Mouse (Mus musculus): ENCODE results near the gene Fcgr3. TPM values are rescaled to one million over a fixed set of nuclear protein-coding genes. Genes with fewer than 3 reads are reported as not detected.
A peak's percentile ranks its signal among the peaks of the same experiment; 100 is the strongest.

The Fcgr3 gene
- polyA plus RNA-seq, 1 experiment from 2014 or later, result 4.3 TPM

- no peak for ATAC-seq (replicated peaks; ENCODE audit: low FRiP score)
- Histone ChIP-seq H3K27me3 (ENCODE audit: control insufficient read depth, insufficient read depth, low read length) (no peaks in the 10 kb centered on the region), H3K9me3 (ENCODE audit: control insufficient read depth, low read length) (no peaks in the 10 kb centered on the region), H3K27ac (ENCODE audit: low read depth, low read length) (no peak overlapping the region), H3K4me1 (replicated peaks; ENCODE audit: control insufficient read depth, insufficient read depth, low read length) (no peaks in the 10 kb centered on the region), H3K9ac (ENCODE audit: low read length) (no peak overlapping the region), H3K4me3 (ENCODE audit: low read depth, low read length) (no peak overlapping the region), H3K36me3 (ENCODE audit: control insufficient read depth, insufficient read depth, low read length) (no peaks in the 10 kb centered on the region), H3K4me2 (ENCODE audit: low read depth, low read length, severe bottlenecking) (no peak overlapping the region)
- no peak for DNase-seq (ENCODE audit: low spot score)
- 92% methylated on average over 7 of the region's 7 CpGs for WGBS
These were observed 14.0 kb downstream of the Fcgr3 start for GRCm38 (mm10) chr1:171050774-171051173.

- Histone ChIP-seq H3K36me3 (ENCODE audit: control insufficient read depth, insufficient read depth, low read length) (no peaks in the 10 kb centered on the region), H3K9me3 (ENCODE audit: control insufficient read depth, low read length) (no peaks in the 10 kb centered on the region), H3K27ac (ENCODE audit: low read depth, low read length) (no peak overlapping the region), H3K4me2 (ENCODE audit: low read depth, low read length, severe bottlenecking) (no peak overlapping the region), H3K4me1 (replicated peaks; ENCODE audit: control insufficient read depth, insufficient read depth, low read length) (no peaks in the 10 kb centered on the region), H3K9ac (ENCODE audit: low read length) (no peak overlapping the region), H3K27me3 (ENCODE audit: control insufficient read depth, insufficient read depth, low read length) (no peaks in the 10 kb centered on the region), H3K4me3 (ENCODE audit: low read depth, low read length) (no peak overlapping the region)
- no peak for DNase-seq (ENCODE audit: low spot score)
- WGBS, result 50% methylated on average over 10 of the region's 10 CpGs
- ATAC-seq (replicated peaks; ENCODE audit: low FRiP score), result no peak
These were observed 15.5 kb downstream of the Fcgr3 start for GRCm38 (mm10) chr1:171049263-171049662.

GRCm38 (mm10) chr1:171046501-171046900 lies 18.2 kb downstream of the Fcgr3 start:
- Histone ChIP-seq H3K27ac (ENCODE audit: low read depth, low read length) (no peak overlapping the region), H3K9ac (ENCODE audit: low read length) (no peak overlapping the region), H3K4me1 (replicated peaks; ENCODE audit: control insufficient read depth, insufficient read depth, low read length) (no peaks in the 10 kb centered on the region), H3K9me3 (ENCODE audit: control insufficient read depth, low read length) (no peaks in the 10 kb centered on the region), H3K27me3 (ENCODE audit: control insufficient read depth, insufficient read depth, low read length) (no peaks in the 10 kb centered on the region), H3K36me3 (ENCODE audit: control insufficient read depth, insufficient read depth, low read length) (no peaks in the 10 kb centered on the region), H3K4me3 (ENCODE audit: low read depth, low read length) (no peak overlapping the region), H3K4me2 (ENCODE audit: low read depth, low read length, severe bottlenecking) (no peak overlapping the region)
- WGBS, result 71% methylated on average over 3 of the region's 3 CpGs
- DNase-seq (ENCODE audit: low spot score) (no peak), ATAC-seq (replicated peaks; ENCODE audit: low FRiP score) (no peak)

- DNase-seq (ENCODE audit: low spot score) (no peak), ATAC-seq (replicated peaks; ENCODE audit: low FRiP score) (peak; percentile 28)
- no peaks in the 10 kb centered on the region for H3K36me3 ChIP-seq (ENCODE audit: control insufficient read depth, insufficient read depth, low read length)
- no peaks in the 10 kb centered on the region for H3K27me3 ChIP-seq (ENCODE audit: control insufficient read depth, insufficient read depth, low read length)
- peak overlapping the region; percentile 52; the same call in 1 of the 2 replicates for H3K4me2 ChIP-seq (ENCODE audit: low read depth, low read length, severe bottlenecking)
- no peaks in the 10 kb centered on the region for H3K9me3 ChIP-seq (ENCODE audit: control insufficient read depth, low read length)
- H3K4me1 ChIP-seq (replicated peaks; ENCODE audit: control insufficient read depth, insufficient read depth, low read length), result no peaks in the 10 kb centered on the region
- H3K4me3 ChIP-seq (ENCODE audit: low read depth, low read length), result peak overlapping the region; percentile 62
- no peak overlapping the region for H3K27ac ChIP-seq (ENCODE audit: low read depth, low read length)
- peak overlapping the region; percentile 44 for H3K9ac ChIP-seq (ENCODE audit: low read length)
- 7% methylated on average over 14 of the region's 14 CpGs for WGBS
These were observed 19.7 kb downstream of the Fcgr3 start for GRCm38 (mm10) chr1:171045079-171045465.

- WGBS, result under 1% methylated on average over 33 of the region's 33 CpGs
These were observed 20.2 kb downstream of the Fcgr3 start for GRCm38 (mm10) chr1:171044365-171045078.

DNA sequence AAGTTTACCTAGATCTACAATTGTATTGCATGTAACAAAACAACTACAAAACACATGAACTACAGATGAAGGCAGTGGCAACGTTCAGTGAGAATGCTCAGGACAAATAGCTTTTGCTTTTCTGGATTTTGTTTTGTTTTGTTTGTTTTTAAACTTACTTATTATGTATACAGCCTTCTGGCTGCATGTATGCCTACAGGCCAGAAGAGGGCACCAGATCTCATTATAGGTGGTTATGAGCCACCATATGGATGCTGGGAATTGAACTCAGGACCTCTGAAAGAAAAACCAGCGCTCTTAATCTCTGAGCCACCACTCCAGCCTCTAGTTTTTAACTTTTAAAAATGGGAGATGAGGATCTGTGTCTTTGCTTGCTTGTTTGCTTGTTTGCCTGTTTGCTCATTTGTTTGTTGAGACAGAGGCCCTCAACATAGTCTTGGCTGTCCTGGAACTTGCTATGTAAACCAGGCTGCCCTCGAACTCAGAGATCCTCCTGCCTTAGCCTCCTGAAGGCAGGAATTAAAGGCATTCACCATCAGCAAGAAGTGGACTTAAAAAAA lies 21.1 kb downstream of the Fcgr3 start:
- H3K9me3 ChIP-seq (ENCODE audit: control insufficient read depth, low read length), result no peaks in the 10 kb centered on the region
- no peak overlapping the region for H3K9ac ChIP-seq (ENCODE audit: low read length)
- H3K36me3 ChIP-seq (ENCODE audit: control insufficient read depth, insufficient read depth, low read length), result no peaks in the 10 kb centered on the region
- no peaks in the 10 kb centered on the region for H3K27me3 ChIP-seq (ENCODE audit: control insufficient read depth, insufficient read depth, low read length)
- DNase-seq (ENCODE audit: low spot score), result no peak
- H3K4me1 ChIP-seq (replicated peaks; ENCODE audit: control insufficient read depth, insufficient read depth, low read length), result no peaks in the 10 kb centered on the region
- peak overlapping the region; percentile 50 for H3K4me2 ChIP-seq (ENCODE audit: low read depth, low read length, severe bottlenecking)
- ATAC-seq (replicated peaks; ENCODE audit: low FRiP score), result no peak
- H3K4me3 ChIP-seq (ENCODE audit: low read depth, low read length), result peak overlapping the region; percentile 62
- H3K27ac ChIP-seq (ENCODE audit: low read depth, low read length), result 0 out of 2 replicates have a peak overlapping the region, but pooled peaks have one; percentile 57
- WGBS, result 70% methylated on average over 3 of the region's 3 CpGs

More at GRCm38 (mm10) chr1:171044365-171045078, 20.2 kb downstream of the Fcgr3 start:
- peak overlapping the region; percentile 55 for H3K9ac ChIP-seq (ENCODE audit: low read length)
- H3K4me2 ChIP-seq (ENCODE audit: low read depth, low read length, severe bottlenecking), result peak overlapping the region; percentile 52
- DNase-seq (ENCODE audit: low spot score), result peak; percentile 92
- peak; percentile 92 for ATAC-seq (replicated peaks; ENCODE audit: low FRiP score)
- H3K27ac ChIP-seq (ENCODE audit: low read depth, low read length), result peak overlapping the region; percentile 57
- H3K4me3 ChIP-seq (ENCODE audit: low read depth, low read length), result peak overlapping the region; percentile 62
- H3K36me3 ChIP-seq (ENCODE audit: control insufficient read depth, insufficient read depth, low read length), result no peaks in the 10 kb centered on the region
- no peaks in the 10 kb centered on the region for H3K9me3 ChIP-seq (ENCODE audit: control insufficient read depth, low read length)
- H3K27me3 ChIP-seq (ENCODE audit: control insufficient read depth, insufficient read depth, low read length), result no peaks in the 10 kb centered on the region
- no peaks in the 10 kb centered on the region for H3K4me1 ChIP-seq (replicated peaks; ENCODE audit: control insufficient read depth, insufficient read depth, low read length)

- no peaks in the 10 kb centered on the region for H3K36me3 ChIP-seq (ENCODE audit: control insufficient read depth, insufficient read depth, low read length)
- no peak for ATAC-seq (replicated peaks; ENCODE audit: low FRiP score)
- H3K27ac ChIP-seq (ENCODE audit: low read depth, low read length), result no peak overlapping the region
- H3K4me3 ChIP-seq (ENCODE audit: low read depth, low read length), result no peak overlapping the region
- H3K9ac ChIP-seq (ENCODE audit: low read length), result no peak overlapping the region
- H3K4me1 ChIP-seq (replicated peaks; ENCODE audit: control insufficient read depth, insufficient read depth, low read length), result peaks cover under 1% of the 10 kb centered on the region; the same call in 1 of the 2 replicates
- no peaks in the 10 kb centered on the region for H3K9me3 ChIP-seq (ENCODE audit: control insufficient read depth, low read length)
- H3K27me3 ChIP-seq (ENCODE audit: control insufficient read depth, insufficient read depth, low read length), result peaks cover 2% of the 10 kb centered on the region
- WGBS, result 93% methylated on average over 7 of the region's 7 CpGs
- DNase-seq (ENCODE audit: low spot score), result no peak
- no peak overlapping the region for H3K4me2 ChIP-seq (ENCODE audit: low read depth, low read length, severe bottlenecking)
These were observed 24.9 kb downstream of the Fcgr3 start for GRCm38 (mm10) chr1:171039880-171040279.

DNA sequence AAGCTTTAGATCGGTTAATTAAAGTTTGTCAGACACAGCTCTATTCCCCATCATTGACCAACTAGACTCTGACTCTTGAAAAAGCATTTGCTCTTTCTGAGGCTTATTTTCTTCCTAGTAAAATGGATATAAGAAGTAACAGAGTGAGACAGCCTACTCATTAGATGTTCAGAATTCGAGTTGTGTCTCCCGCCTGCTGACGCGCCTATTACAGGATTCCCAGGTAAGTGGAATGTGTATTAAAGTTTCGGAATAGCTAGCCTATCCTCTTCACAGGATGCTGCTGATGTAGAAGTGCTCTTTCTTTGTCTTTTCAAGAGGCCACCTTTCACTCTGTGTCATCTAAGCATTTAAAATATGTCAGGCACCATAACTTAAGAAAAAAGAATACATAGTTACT lies 25.6 kb downstream of the Fcgr3 start:
- Histone ChIP-seq H3K27ac (ENCODE audit: low read depth, low read length) (no peak overlapping the region), H3K4me2 (ENCODE audit: low read depth, low read length, severe bottlenecking) (no peak overlapping the region), H3K27me3 (ENCODE audit: control insufficient read depth, insufficient read depth, low read length) (peaks cover 4% of the 10 kb centered on the region), H3K4me3 (ENCODE audit: low read depth, low read length) (no peak overlapping the region), H3K4me1 (replicated peaks; ENCODE audit: control insufficient read depth, insufficient read depth, low read length) (peaks cover 2% of the 10 kb centered on the region; the same call in 1 of the 2 replicates), H3K36me3 (ENCODE audit: control insufficient read depth, insufficient read depth, low read length) (no peaks in the 10 kb centered on the region), H3K9ac (ENCODE audit: low read length) (no peak overlapping the region), H3K9me3 (ENCODE audit: control insufficient read depth, low read length) (no peaks in the 10 kb centered on the region)
- ATAC-seq (replicated peaks; ENCODE audit: low FRiP score) (no peak), DNase-seq (ENCODE audit: low spot score) (no peak)
- WGBS, result 65% methylated on average over 6 of the region's 6 CpGs
